Mouse (Mus musculus) forebrain, embryonic 14.5 days (tissue): Measurements from ENCODE around the gene Lyz1. TPM values are rescaled to one million over a fixed set of nuclear protein-coding genes. Genes with fewer than 3 reads are reported as not detected.

Experiments
- ATAC-seq: fragments of 200-750 bp; cut with Nextera tagmentation; 2 replicates; pipeline ENCODE4 v1.8.0; 2017; ENCODE audit warnings: mild to moderate bottlenecking, moderate library complexity
- DNase-seq: peaks from one replicate; pipeline ENCODE4 v3.0.0-alpha.2; 2015; ENCODE audit warnings: low spot score
- H3K27ac ChIP-seq: fragments of 300-500 bp; sonication (generic); 2 replicates; pipeline ENCODE4 v1.5.1; 2014; ENCODE audit warnings: low read depth, mild to moderate bottlenecking, control low read depth, low read length, moderate library complexity
- H3K27me3 ChIP-seq: fragments of 300-500 bp; sonication (generic); replicated peaks from 2 replicates; pipeline ENCODE4 v1.6.1; 2014; ENCODE audit warnings: low read length, control low read depth, mixed read lengths; ENCODE audit not compliant: control insufficient read depth, insufficient read depth
- H3K36me3 ChIP-seq: fragments of 300-500 bp; sonication (generic); 2 replicates; pipeline ENCODE4 v1.6.1; 2014; ENCODE audit warnings: low read length, control low read depth; ENCODE audit not compliant: control insufficient read depth, insufficient read depth
- H3K4me1 ChIP-seq: fragments of 300-500 bp; sonication (generic); 2 replicates; pipeline ENCODE4 v1.6.1; 2014; ENCODE audit warnings: antibody characterized with exemption, low read length, control low read depth; ENCODE audit not compliant: control insufficient read depth, insufficient read depth
- H3K4me2 ChIP-seq: fragments of 300-500 bp; sonication (generic); 2 replicates; pipeline ENCODE4 v1.6.1; 2014; ENCODE audit warnings: mild to moderate bottlenecking, control low read depth, low read length
- H3K4me3 ChIP-seq: fragments of 300-500 bp; sonication (generic); 2 replicates; pipeline ENCODE4 v1.5.1; 2014; ENCODE audit warnings: low read depth, low read length, control low read depth
- H3K9ac ChIP-seq: fragments of 300-500 bp; sonication (generic); 2 replicates; pipeline ENCODE4 v1.6.1; 2014; ENCODE audit warnings: mild to moderate bottlenecking, low read length, control low read depth, moderate library complexity
- H3K9me3 ChIP-seq: fragments of 300-500 bp; sonication (generic); replicated peaks from 2 replicates; pipeline ENCODE4 v1.6.1; 2016; ENCODE audit warnings: low read length, control low read depth, mixed read lengths; ENCODE audit not compliant: control insufficient read depth
- WGBS: fragments of 180-500 bp; shearing (Covaris S2); extraction: QIAGEN DNeasy Blood & Tissue Kit; methylation state at CpG from one replicate; pipeline ENCODE4 v1.1.7; 2014; 5-methylcytosine and 5-hydroxymethylcytosine counted together
- polyA plus RNA-seq: library from polyadenylated mRNA; unstranded; fragments of >200 nt; fragmentation: Nextera tagmentation; extraction: Ambion mirVana; gene quantifications from 2 replicates; pipeline ENCODE4 v1.2.1, GENCODE M21; 2014

The Lyz1 gene
- polyA plus RNA-seq, 1 experiment from 2014 or later, result not detected

DNA sequence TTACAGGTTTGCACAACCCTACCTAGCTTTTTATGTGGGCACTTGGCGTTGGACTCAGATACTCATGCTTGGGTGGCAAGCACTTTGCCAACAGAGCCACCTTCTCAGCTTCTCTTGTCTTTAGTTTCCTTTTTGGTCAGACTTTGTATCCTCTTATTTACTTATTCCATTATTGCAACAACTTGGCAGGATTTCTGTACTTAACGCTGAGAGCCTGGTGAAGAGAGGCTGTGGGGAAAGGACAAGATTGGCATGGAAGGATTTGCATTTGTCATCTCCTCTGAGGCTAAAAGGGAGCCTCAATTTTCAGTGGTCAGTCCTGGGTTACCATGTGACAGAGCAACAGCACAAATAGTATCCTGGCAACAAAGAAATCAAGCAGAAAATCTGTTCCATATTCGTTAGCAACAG lies 27.9 kb upstream of the Lyz1 start:
- ATAC-seq (no peak), DNase-seq (no peak)
- no peaks in the 10 kb centered on the region for H3K36me3 ChIP-seq
- H3K4me3 ChIP-seq, result no peak overlapping the region
- no peak overlapping the region for H3K4me2 ChIP-seq
- 56% methylated on average over 3 of the region's 3 CpGs for WGBS
- no peak overlapping the region for H3K27ac ChIP-seq
- H3K27me3 ChIP-seq, result no peaks in the 10 kb centered on the region
- no peaks in the 10 kb centered on the region for H3K4me1 ChIP-seq
- no peak overlapping the region for H3K9ac ChIP-seq
- no peaks in the 10 kb centered on the region for H3K9me3 ChIP-seq

DNA sequence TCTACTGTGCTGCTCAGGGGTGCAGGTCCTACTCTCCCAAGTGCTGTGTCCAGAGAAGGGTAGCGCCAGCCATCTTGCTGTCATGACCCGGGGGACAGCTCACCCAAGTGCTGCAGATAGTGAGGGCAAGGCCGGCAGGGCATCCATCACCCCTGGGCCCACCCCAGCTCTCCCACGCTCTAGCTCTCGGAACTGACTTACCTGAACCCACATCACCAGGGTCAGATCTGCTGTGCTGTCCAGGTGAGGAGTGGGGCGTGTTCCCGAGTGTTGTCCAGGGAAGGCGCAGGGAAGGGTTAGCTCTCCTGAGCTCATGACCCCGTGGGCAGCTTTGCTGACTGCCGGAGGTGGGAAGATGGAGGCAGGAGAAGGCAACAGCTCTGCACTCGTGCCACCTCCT lies 23.7 kb upstream of the Lyz1 start:
- DNase-seq (no peak), ATAC-seq (no peak)
- Histone ChIP-seq H3K27me3 (no peaks in the 10 kb centered on the region), H3K9me3 (no peaks in the 10 kb centered on the region), H3K4me2 (no peak overlapping the region), H3K27ac (no peak overlapping the region), H3K4me1 (no peaks in the 10 kb centered on the region), H3K9ac (no peak overlapping the region), H3K36me3 (no peaks in the 10 kb centered on the region), H3K4me3 (no peak overlapping the region)
- WGBS, result 92% methylated on average over 11 of the region's 11 CpGs

DNA sequence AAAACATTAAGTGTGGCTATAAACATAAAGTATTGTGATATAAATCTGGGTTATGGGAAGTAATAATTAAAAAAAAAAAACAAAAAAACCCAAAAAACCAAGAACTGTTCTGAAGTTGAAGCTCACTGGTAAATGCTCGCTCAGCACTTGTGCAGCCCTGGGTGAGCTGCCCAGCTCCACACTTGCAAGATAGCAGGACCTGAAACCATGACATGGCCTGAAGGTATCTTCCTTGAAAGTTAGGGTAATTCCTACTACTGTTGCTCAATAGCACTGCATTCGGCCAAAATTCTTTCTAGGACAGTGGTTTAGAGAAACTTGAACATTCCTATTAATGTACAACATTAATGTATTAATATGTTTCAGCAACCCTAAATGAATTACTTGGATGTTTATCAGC lies 20.5 kb upstream of the Lyz1 start:
- WGBS, result 92% methylated on average over 2 of the region's 2 CpGs
- ATAC-seq (no peak), DNase-seq (no peak)
- no peak overlapping the region for H3K27ac ChIP-seq
- H3K36me3 ChIP-seq, result no peaks in the 10 kb centered on the region
- H3K27me3 ChIP-seq, result no peaks in the 10 kb centered on the region
- no peak overlapping the region for H3K9ac ChIP-seq
- H3K4me3 ChIP-seq, result no peak overlapping the region
- no peaks in the 10 kb centered on the region for H3K4me1 ChIP-seq
- H3K9me3 ChIP-seq, result no peaks in the 10 kb centered on the region
- no peak overlapping the region for H3K4me2 ChIP-seq

DNA sequence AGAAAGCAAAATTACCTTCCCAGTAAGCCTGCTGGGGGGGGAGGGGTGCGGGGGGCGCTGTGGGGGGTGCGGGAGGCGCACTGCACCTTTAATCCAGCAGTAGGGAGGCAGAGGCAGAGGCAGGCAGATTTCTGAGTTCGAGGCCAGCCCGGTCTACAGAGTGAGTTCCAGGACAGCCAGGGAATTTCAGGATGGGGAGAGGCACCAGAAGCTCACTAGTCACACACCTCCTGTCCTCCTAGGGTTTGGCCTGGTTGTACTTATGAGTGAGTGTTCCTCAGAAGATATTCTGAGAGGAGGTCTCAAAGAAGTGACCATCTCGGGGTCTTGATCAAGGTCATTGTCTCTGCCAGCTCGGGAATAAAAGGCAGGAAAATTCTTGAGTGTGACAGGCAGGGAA lies 19.5 kb upstream of the Lyz1 start:
- no peak for ATAC-seq
- H3K4me3 ChIP-seq, result no peak overlapping the region
- 83% methylated on average over 8 of the region's 8 CpGs for WGBS

DNA sequence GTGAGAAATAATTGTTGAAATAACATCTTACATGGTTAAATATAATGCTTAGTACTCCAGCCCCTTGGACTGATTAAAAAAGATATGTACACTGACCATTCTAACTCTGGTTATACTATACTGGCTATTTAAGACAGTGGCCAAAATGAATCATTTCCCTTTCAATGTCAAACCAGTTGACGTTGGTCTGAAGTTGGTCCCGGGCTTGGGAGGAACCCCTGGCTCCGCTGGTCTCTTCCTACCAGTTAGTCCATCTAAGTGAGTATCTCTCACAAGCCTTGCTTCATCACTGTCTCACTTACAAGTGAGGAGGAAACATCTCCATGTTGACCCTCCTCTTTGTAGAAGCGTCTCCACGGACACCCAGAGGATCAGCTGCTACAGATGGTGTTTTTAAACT lies 11.7 kb upstream of the Lyz1 start:
- no peak for DNase-seq
- Histone ChIP-seq H3K27me3 (no peaks in the 10 kb centered on the region), H3K4me1 (no peaks in the 10 kb centered on the region), H3K9me3 (no peaks in the 10 kb centered on the region), H3K27ac (no peak overlapping the region), H3K4me3 (no peak overlapping the region), H3K4me2 (no peak overlapping the region), H3K9ac (no peak overlapping the region), H3K36me3 (no peaks in the 10 kb centered on the region)
- WGBS, result 93% methylated on average over 5 of the region's 5 CpGs
- ATAC-seq, result no peak

More for the DNA sequence above, 19.5 kb upstream of the Lyz1 start:
- H3K27me3 ChIP-seq, result no peaks in the 10 kb centered on the region
- H3K27ac ChIP-seq, result no peak overlapping the region
- H3K4me2 ChIP-seq, result no peak overlapping the region
- no peak overlapping the region for H3K9ac ChIP-seq
- DNase-seq, result no peak
- no peaks in the 10 kb centered on the region for H3K36me3 ChIP-seq
- H3K4me1 ChIP-seq, result no peaks in the 10 kb centered on the region
- no peaks in the 10 kb centered on the region for H3K9me3 ChIP-seq

DNA sequence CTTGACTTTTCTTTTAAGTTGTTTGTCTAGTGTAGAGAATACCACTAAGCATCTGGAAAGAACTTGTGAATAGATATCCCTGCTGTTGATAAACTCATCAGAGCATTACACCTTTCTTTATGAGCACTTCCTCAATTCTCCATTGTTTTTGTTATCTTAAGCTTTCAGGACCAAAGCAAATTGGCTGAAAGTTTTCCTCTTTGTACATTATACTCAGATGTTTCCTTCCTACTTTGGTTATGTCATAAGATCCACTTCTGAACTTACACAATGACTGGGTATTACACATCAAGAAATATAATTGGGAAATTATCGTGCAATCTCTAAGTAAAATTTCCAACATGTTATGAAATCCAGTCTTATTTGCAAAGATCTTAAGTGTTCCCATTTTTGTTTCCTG lies 9.0 kb upstream of the Lyz1 start:
- no peaks in the 10 kb centered on the region for H3K36me3 ChIP-seq
- no peak overlapping the region for H3K27ac ChIP-seq
- 91% methylated on average over 1 of the region's 1 CpGs for WGBS
- H3K9ac ChIP-seq, result no peak overlapping the region
- no peak overlapping the region for H3K4me3 ChIP-seq
- H3K9me3 ChIP-seq, result no peaks in the 10 kb centered on the region
- H3K4me2 ChIP-seq, result no peak overlapping the region
- ATAC-seq (no peak), DNase-seq (no peak)
- no peaks in the 10 kb centered on the region for H3K27me3 ChIP-seq
- H3K4me1 ChIP-seq, result no peaks in the 10 kb centered on the region

DNA sequence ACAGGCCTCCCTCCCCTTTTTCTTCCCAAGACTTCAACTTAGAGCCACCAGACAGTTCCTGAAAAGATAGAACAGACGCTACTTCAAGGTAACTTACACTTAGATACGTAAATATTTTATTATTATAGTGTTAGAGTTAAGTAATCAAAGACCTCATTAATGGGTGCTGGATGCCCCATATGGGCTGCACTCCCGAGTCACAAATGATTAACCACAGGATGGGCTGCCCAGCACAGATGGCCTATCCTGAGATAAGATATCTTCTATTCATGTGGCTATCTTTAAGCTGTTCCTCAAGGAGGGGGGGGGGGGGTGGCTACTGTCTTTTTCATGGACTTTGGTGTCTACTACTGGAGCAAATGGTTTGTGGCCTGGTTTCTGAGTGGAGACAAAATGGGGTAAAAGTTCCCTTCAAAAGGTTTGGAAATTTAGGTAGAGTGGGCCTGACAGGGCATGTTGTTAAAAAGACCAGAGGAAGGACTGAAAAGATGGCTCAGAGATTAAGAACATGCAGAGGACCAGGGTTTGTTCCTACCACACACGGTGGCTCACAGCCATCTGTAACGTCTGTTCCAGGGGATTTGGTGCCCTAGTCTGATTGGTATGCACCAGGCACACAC lies 7.3 kb upstream of the Lyz1 start:
- Histone ChIP-seq H3K27ac (no peak overlapping the region), H3K9me3 (no peaks in the 10 kb centered on the region), H3K27me3 (no peaks in the 10 kb centered on the region), H3K4me2 (no peak overlapping the region), H3K36me3 (no peaks in the 10 kb centered on the region), H3K4me1 (no peaks in the 10 kb centered on the region), H3K4me3 (no peak overlapping the region), H3K9ac (no peak overlapping the region)
- DNase-seq (no peak), ATAC-seq (no peak)
- WGBS, result 87% methylated on average over 5 of the region's 5 CpGs

DNA sequence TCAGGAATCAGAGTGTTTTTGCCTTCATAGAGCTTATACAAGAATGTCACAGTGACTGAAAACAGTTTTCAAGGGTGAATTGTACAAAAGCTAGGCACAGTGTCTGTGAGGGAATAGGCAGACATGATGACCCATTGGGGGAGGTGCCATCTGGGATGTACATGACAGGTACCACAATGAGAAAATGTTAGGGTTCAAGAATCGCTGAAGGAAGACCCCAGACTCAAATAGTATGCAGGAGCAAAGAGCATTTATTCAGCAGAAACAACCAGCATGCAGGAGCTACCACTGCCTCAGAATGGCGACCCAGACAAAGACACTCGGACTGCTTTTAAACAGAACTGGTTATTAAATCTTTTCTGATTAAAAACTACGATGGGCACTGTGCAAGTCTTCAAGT lies 6.4 kb upstream of the Lyz1 start:
- no peak overlapping the region for H3K4me2 ChIP-seq
- ATAC-seq, result no peak
- H3K4me1 ChIP-seq, result no peaks in the 10 kb centered on the region
- H3K9ac ChIP-seq, result no peak overlapping the region
- H3K27ac ChIP-seq, result no peak overlapping the region
- H3K36me3 ChIP-seq, result no peaks in the 10 kb centered on the region
- H3K9me3 ChIP-seq, result no peaks in the 10 kb centered on the region
- WGBS, result 90% methylated on average over 4 of the region's 4 CpGs
- DNase-seq, result no peak
- no peak overlapping the region for H3K4me3 ChIP-seq
- H3K27me3 ChIP-seq, result no peaks in the 10 kb centered on the region

DNA sequence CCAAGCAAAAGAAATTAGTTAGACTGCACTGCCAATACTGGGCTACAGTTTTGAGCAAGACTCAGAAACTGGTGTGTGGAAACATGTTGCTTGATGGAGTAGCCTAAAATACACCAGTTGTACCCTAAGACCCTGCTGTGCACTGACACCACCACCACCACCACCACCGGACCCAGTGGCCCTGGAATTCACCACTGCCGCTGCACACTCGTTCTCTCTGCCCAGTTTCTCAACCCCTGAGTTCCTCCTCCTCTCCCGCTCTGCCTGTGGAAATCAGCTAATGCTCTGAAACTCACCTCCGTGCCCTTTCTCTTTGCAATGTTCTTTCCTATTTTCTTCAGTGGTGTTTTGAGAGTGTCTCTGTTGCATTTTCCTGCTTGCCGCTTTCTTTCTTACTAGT lies 5.7 kb upstream of the Lyz1 start:
- H3K36me3 ChIP-seq, result no peaks in the 10 kb centered on the region
- WGBS, result 92% methylated on average over 6 of the region's 6 CpGs
- H3K4me3 ChIP-seq, result no peak overlapping the region
- H3K4me2 ChIP-seq, result no peak overlapping the region
- H3K9me3 ChIP-seq, result no peaks in the 10 kb centered on the region
- no peaks in the 10 kb centered on the region for H3K27me3 ChIP-seq
- H3K27ac ChIP-seq, result no peak overlapping the region
- DNase-seq (no peak), ATAC-seq (no peak)
- no peaks in the 10 kb centered on the region for H3K4me1 ChIP-seq
- H3K9ac ChIP-seq, result no peak overlapping the region
